ENCODE assay signal across 9 mouse cellular contexts in genomic region chr4:133804401-133805263, GRCm38 (mm10). TPM values are rescaled to one million over a fixed set of nuclear protein-coding genes. Genes with fewer than 3 reads are reported as not detected.
A peak's percentile ranks its signal among the peaks of the same experiment; 100 is the strongest.
DNase-seq lines count a peak whose midpoint lies in the region; ATAC-seq and TF ChIP-seq lines count a peak whose summit lies in the region.
"Had no signal": no experiment of that assay in that cellular context is flagged by ENCODE, and none has a peak within 500 bp of the region (broad histone marks: within the 10 kb centered on the region; RNA-seq: fewer than 3 reads in every experiment).

No protein-coding gene starts in this region.

- TF ChIP-seq EP300 in MEL (IDR thresholded peaks at IDR 0.05; ENCODE audit: low read depth in 1 of 2, low read length in 2 of 2): no peak

- peak; percentile 59 for DNase-seq in CD4-positive helper T cell, adult 2 months (ENCODE audit: low read depth, low spot score)
- DNase-seq in MEL (ENCODE audit: low read depth, low spot score): peak; percentile 85
- no peak for DNase-seq in c-Kit-positive CD71-positive TER-119-positive erythroid progenitor cells, embryonic 14.5 days (ENCODE audit: low spot score)
- DNase-seq in gastrocnemius, adult 8-10 months (ENCODE audit: low spot score in 2 of 2): no peak
- no peak for DNase-seq in layer of hippocampus, postnatal 36 days
- DNase-seq: lung, embryonic 14.5 days had no signal

- peak overlapping the region; percentile 10; the same call in 1 of the 2 replicates for H3K4me2 ChIP-seq in liver, embryonic 12.5 days
- no peak overlapping the region for H3K4me2 ChIP-seq in forebrain, embryonic 15.5 days (replicated peaks)
- H3K4me2 ChIP-seq: lung, embryonic 14.5 days had no signal

- H3K9ac ChIP-seq in MEL (ENCODE audit: control insufficient read depth, low read depth, low read length, poor library complexity, severe bottlenecking): peak overlapping the region; percentile 11
- H3K9ac ChIP-seq in liver, embryonic 12.5 days: no peak overlapping the region
- no peak overlapping the region for H3K9ac ChIP-seq in forebrain, embryonic 15.5 days (replicated peaks)
- H3K9ac ChIP-seq: lung, embryonic 14.5 days had no signal

- 46% methylated on average over 15 of the region's 15 CpGs for WGBS in liver, embryonic 12.5 days (ENCODE audit: insufficient replicate concordance)
- WGBS in small intestine, adult 2 months: 60% methylated on average over 15 of the region's 15 CpGs
- 75% methylated on average over 15 of the region's 15 CpGs for WGBS in forebrain, embryonic 15.5 days

- peak overlapping the region; percentile 16 to 42 for H3K4me3 ChIP-seq in MEL (ENCODE audit: control insufficient read depth in 1 of 2, insufficient read depth in 1 of 2, low read depth in 2 of 2, low read length in 2 of 2)
- no peak overlapping the region for H3K4me3 ChIP-seq in liver, embryonic 12.5 days
- H3K4me3 ChIP-seq in small intestine, adult 2 months (ENCODE audit: low read depth, low read length): no peak overlapping the region
- no peak overlapping the region for H3K4me3 ChIP-seq in forebrain, embryonic 15.5 days

- TF ChIP-seq POLR2A in MEL (IDR thresholded peaks at IDR 0.05; ENCODE audit: control insufficient read depth in 1 of 2, insufficient read depth in 1 of 2, low read depth in 1 of 2, low read length in 2 of 2, poor library complexity in 1 of 2): peak in 1 of 2 experiments; percentile 33; a peak in 1 of 4 replicates
- TF ChIP-seq POLR2A in small intestine, adult 2 months (IDR thresholded peaks at IDR 0.05; ENCODE audit: low read depth, low read length): no peak

- no peaks in the 10 kb centered on the region for H3K79me2 ChIP-seq in MEL (ENCODE audit: control insufficient read depth, insufficient read depth, low read length, poor library complexity)

- no peak for ATAC-seq in liver, embryonic 12.5 days
- ATAC-seq in forebrain, embryonic 15.5 days (replicated peaks): no peak

- peaks cover 0 to 14% of the 10 kb centered on the region in 2 experiments; a peak in 2 of 4 replicates for H3K36me3 ChIP-seq in MEL (ENCODE audit: control insufficient read depth in 1 of 2, insufficient read depth in 2 of 2, low read length in 2 of 2)
- no peaks in the 10 kb centered on the region for H3K36me3 ChIP-seq in liver, embryonic 12.5 days
- no peaks in the 10 kb centered on the region for H3K36me3 ChIP-seq in small intestine, adult 2 months (ENCODE audit: control insufficient read depth, insufficient read depth, low read length)
- H3K36me3 ChIP-seq in forebrain, embryonic 15.5 days: no peaks in the 10 kb centered on the region

- no peak for TF ChIP-seq CTCF in MEL (IDR thresholded peaks at IDR 0.05 in 2 of 3, conservative IDR thresholded peaks at IDR 0.05 in 1 of 3; ENCODE audit: control insufficient read depth in 1 of 3, insufficient read depth in 1 of 3, low read depth in 2 of 3, low read length in 3 of 3, poor library complexity in 1 of 3, severe bottlenecking in 1 of 3)
- no peak for TF ChIP-seq CTCF in small intestine, adult 2 months (IDR thresholded peaks at IDR 0.05; ENCODE audit: extremely low read depth, insufficient read length, insufficient replicate concordance, low read depth, low read length)

- H3K4me1 ChIP-seq in MEL (ENCODE audit: control insufficient read depth in 1 of 2, insufficient read depth in 2 of 2, low read length in 2 of 2): peaks cover 0 to 9% of the 10 kb centered on the region in 2 experiments; a peak in 3 of 4 replicates
- H3K4me1 ChIP-seq in liver, embryonic 12.5 days: peaks cover 3% of the 10 kb centered on the region; the same call in 1 of the 2 replicates
- H3K4me1 ChIP-seq in small intestine, adult 2 months (ENCODE audit: control insufficient read depth, insufficient read depth, insufficient read length, low read length): no peaks in the 10 kb centered on the region
- no peaks in the 10 kb centered on the region for H3K4me1 ChIP-seq in forebrain, embryonic 15.5 days

- peak overlapping the region; percentile 26 for H3K27ac ChIP-seq in MEL (ENCODE audit: control insufficient read depth, low read depth, low read length)
- H3K27ac ChIP-seq in liver, embryonic 12.5 days: no peak overlapping the region; the same call in 1 of the 2 replicates
- H3K27ac ChIP-seq in small intestine, adult 2 months (ENCODE audit: insufficient read depth, low read depth, low read length): peak overlapping the region; percentile 73
- H3K27ac ChIP-seq in forebrain, embryonic 15.5 days (replicated peaks): no peak overlapping the region

- H3K9me3 ChIP-seq in MEL (replicated peaks; ENCODE audit: insufficient read depth, low read length): no peaks in the 10 kb centered on the region
- H3K9me3 ChIP-seq in liver, embryonic 12.5 days (replicated peaks): no peaks in the 10 kb centered on the region
- H3K9me3 ChIP-seq in forebrain, embryonic 15.5 days: no peaks in the 10 kb centered on the region

- TF ChIP-seq RAD21 in MEL (IDR thresholded peaks at IDR 0.05; ENCODE audit: low read depth, low read length): no peak

- no peaks in the 10 kb centered on the region; a peak in 1 of 4 replicates for H3K27me3 ChIP-seq in MEL (ENCODE audit: control insufficient read depth in 1 of 2, insufficient read depth in 2 of 2, low read length in 2 of 2)
- H3K27me3 ChIP-seq in liver, embryonic 12.5 days (replicated peaks): no peaks in the 10 kb centered on the region
- H3K27me3 ChIP-seq in small intestine, adult 2 months (ENCODE audit: control insufficient read depth, insufficient read depth, low read length): no peaks in the 10 kb centered on the region
- H3K27me3 ChIP-seq in forebrain, embryonic 15.5 days: no peaks in the 10 kb centered on the region

TF ChIP-seq in MEL, 35 proteins besides CTCF, POLR2A, EP300 and RAD21:
- TF ChIP-seq ZNF384 (IDR thresholded peaks at IDR 0.05; ENCODE audit: low read depth, low read length) (peak; percentile 84), GABPA (IDR thresholded peaks at IDR 0.05; ENCODE audit: low read depth, low read length) (no peak), NELFE (IDR thresholded peaks at IDR 0.05; ENCODE audit: low read depth, low read length) (peak; percentile 37), HCFC1 (IDR thresholded peaks at IDR 0.05; ENCODE audit: low read depth, low read length) (no peak), ZKSCAN1 (IDR thresholded peaks at IDR 0.05; ENCODE audit: low read depth, low read length) (peak; percentile 73; the same call in 1 of the 2 replicates), ETS1 (IDR thresholded peaks at IDR 0.05; ENCODE audit: low read depth, low read length) (no peak), JUND (IDR thresholded peaks at IDR 0.05; ENCODE audit: low read depth, low read length) (no peak), BHLHE40 (IDR thresholded peaks at IDR 0.05; ENCODE audit: borderline replicate concordance, low read depth, low read length) (no peak), TBP (IDR thresholded peaks at IDR 0.05; ENCODE audit: low read depth, low read length) (peak; percentile 13; the same call in 1 of the 2 replicates)

RNA-seq across cellular contexts. Expression of gene Arid1a, which starts 48.1 kb away (rescaled TPM):
- 18.1 and 22.7 TPM in 2 replicates for total RNA-seq in MEL (2012; rRNA removed)
- polyA plus RNA-seq in MEL (2012; ENCODE audit: insufficient read depth in 1 of 2, insufficient read length in 2 of 2, low read depth in 1 of 2, low replicate concordance in 2 of 2, missing spikeins in 1 of 2): 10 to 100 TPM; 70.6 to 83.3 TPM
- 14.7 TPM in 2 replicates for polyA plus RNA-seq in liver, embryonic 12.5 days (2016; fragmentation: Nextera tagmentation; extraction: Ambion mirVana)
- 42.1 and 74.9 TPM in 2 replicates for polyA plus RNA-seq in small intestine, adult 2 months (2012; rRNA removed)
- polyA plus RNA-seq in forebrain, embryonic 15.5 days (2015; fragmentation: Nextera tagmentation; extraction: Ambion mirVana): 40.1 and 40.9 TPM in 2 replicates
- 10 to 100 TPM; 23.3 to 27.5 (median 26.0) TPM for total RNA-seq in gastrocnemius, adult 8-10 months (2022)
- total RNA-seq in layer of hippocampus, postnatal 36 days (2021): 10 to 100 TPM; 75.1 to 87.6 TPM

Comparison
In these comparisons a context has a peak if more than half of its experiments do, and no peak if none do; other contexts are left out.
1. DNase-seq: peak in CD4-positive helper T cell, adult 2 months (single experiment) and MEL (single experiment); none in c-Kit-positive CD71-positive TER-119-positive erythroid progenitor cells, embryonic 14.5 days (single experiment), gastrocnemius, adult 8-10 months (0 of 2) and layer of hippocampus, postnatal 36 days (0 of 2).
2. H3K27ac ChIP-seq: peak in MEL (single experiment) and small intestine, adult 2 months (single experiment); none in liver, embryonic 12.5 days (single experiment) and forebrain, embryonic 15.5 days (single experiment).
3. H3K4me3 ChIP-seq: peak in MEL (2 of 2); none in liver, embryonic 12.5 days (single experiment), small intestine, adult 2 months (single experiment) and forebrain, embryonic 15.5 days (single experiment).